Mouse (Mus musculus): ENCODE data around the gene Id3. TPM values are rescaled to one million over a fixed set of nuclear protein-coding genes. Genes with fewer than 3 reads are reported as not detected.
A peak's percentile ranks its signal among the peaks of the same experiment; 100 is the strongest.

Id3 gene
- polyA plus RNA-seq, 1 experiment from 2014 or later, result 0.34 TPM

DNA sequence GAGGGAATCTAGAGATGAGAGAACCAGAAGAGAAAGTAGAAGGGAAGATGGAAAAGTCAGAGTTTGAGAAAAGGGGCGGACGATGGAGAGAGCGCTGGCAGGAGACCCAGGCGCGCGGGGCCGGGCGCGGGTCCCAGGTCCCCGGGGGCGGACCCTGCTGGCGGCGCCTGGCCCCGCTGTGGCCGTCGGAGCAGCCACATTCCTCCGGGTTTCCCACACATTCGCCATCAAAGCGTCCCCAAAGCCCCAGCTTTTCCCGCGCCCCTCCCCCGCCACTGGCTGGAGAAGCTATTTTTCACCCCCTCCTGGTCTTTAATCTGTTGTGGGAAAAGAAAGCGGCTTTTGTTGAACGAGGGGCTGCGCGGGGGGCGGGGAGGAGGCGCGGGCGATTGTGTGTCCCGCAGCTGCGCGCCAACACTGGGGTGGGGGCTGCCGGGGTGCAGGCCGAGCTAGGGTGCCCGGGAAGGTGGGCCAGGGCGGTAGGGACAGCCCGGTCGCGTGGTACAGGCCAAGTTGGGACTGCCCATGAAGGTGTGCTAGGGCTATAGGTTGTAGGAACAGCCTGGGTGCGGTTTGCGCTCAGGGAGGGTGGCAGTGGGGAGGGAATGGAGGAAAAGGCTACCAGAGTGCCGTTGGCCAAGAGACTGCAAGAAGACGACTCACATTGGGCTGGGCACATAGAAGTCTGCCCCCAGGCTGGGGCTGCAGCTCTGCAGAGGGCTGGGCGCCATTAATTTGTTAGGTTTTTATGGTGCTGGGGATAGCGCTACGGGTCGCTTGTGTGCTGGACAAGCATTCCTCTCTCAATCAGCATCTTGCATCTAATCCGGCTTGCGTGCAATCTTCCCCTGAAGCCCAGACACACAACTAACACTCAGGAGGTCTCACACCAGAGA lies 8.1 kb upstream of the Id3 start:
- Histone ChIP-seq H3K4me3 (ENCODE audit: inconsistent target) (no peak overlapping the region), H3K27ac (no peak overlapping the region), H3K36me3 (ENCODE audit: inconsistent target) (no peaks in the 10 kb centered on the region), H3K79me2 (ENCODE audit: inconsistent target) (no peaks in the 10 kb centered on the region)
- WGBS (ENCODE audit: missing documents), result 19% methylated on average over 49 of the region's 50 CpGs

DNA sequence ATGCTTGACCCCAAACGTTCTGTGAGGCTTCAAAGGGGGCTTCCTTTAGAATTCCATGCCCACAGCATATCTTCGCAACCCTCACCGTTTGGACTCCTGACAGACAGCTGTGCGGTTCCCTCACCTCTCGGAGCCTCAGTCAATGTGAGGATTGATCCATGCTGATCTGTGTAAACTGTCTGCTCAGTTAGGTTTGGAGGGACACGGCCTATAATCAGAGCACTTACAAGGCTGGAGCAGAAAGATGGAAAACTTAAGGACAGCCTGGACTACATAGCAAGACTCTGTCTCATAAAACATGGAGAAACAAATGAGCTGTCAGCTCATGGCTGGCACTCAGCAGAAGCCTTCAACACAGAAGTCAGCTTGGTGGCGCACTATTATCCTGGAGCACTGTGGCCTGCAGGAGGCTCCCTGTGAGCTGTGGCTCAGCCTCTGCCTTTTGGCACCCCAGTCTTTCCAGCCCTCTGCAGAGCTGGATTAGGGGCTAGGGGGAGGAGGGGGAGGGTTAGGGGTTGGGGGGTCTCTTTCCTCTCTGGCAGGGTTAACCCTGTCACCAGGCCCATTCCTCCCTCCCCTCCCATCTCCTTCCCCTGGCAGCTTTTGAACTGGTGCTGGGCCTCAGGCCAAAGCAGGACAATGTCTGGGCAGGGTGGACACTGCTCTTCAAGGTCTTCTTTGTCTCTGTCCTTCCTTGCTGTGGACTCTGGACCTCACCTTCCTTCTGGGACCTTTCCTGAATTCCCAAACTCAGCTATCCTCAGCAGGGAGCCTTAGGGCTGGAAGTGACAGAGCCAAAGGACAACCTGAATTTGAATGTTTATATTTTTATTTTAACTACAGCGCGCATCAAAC lies 7.2 kb upstream of the Id3 start:
- Histone ChIP-seq H3K4me3 (ENCODE audit: inconsistent target) (no peak overlapping the region), H3K36me3 (ENCODE audit: inconsistent target) (no peaks in the 10 kb centered on the region), H3K27ac (no peak overlapping the region), H3K79me2 (ENCODE audit: inconsistent target) (no peaks in the 10 kb centered on the region)
- 88% methylated on average over 9 of the region's 9 CpGs for WGBS (ENCODE audit: missing documents)

DNA sequence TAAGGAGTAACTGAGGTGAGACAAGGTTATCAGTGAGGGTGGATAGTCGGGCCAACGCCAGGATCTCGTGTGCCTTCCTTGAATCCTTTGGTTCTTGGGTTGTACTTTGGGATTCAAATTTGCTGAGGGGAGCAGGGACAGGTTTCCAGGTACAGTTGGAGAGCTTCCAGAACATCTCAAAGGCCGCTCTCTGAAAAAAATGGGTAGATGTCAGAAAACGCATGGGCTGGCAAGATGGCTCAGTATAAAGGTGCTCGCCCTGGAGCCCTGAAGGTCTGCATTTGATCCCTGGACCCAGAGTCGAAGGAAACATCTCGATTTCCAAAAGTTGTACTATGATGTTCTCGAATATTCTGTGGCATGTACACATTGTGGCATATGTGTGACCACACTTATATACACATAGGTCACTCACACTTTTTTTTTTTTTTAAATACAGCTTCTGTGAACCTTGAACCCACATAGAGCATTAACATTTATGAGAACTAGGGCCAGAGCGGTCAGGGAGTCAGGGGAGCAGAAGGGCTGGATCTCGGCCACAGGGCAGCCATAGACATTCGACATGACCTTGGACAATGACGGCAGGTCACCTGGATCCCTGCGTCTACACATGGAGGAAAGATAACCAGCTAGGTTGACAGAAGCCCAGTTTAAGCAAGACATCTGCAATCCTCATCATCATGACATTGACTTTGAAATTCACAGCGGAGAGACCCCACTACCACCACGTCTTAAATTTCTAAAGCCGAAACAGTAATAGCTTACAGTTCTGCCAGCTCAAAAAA lies 3.8 kb upstream of the Id3 start:
- Histone ChIP-seq H3K4me3 (ENCODE audit: inconsistent target) (no peak overlapping the region), H3K79me2 (ENCODE audit: inconsistent target) (peaks cover 4% of the 10 kb centered on the region; the same call in 1 of the 2 replicates), H3K27ac (no peak overlapping the region), H3K36me3 (ENCODE audit: inconsistent target) (no peaks in the 10 kb centered on the region)
- WGBS (ENCODE audit: missing documents), result 72% methylated on average over 17 of the region's 17 CpGs

DNA sequence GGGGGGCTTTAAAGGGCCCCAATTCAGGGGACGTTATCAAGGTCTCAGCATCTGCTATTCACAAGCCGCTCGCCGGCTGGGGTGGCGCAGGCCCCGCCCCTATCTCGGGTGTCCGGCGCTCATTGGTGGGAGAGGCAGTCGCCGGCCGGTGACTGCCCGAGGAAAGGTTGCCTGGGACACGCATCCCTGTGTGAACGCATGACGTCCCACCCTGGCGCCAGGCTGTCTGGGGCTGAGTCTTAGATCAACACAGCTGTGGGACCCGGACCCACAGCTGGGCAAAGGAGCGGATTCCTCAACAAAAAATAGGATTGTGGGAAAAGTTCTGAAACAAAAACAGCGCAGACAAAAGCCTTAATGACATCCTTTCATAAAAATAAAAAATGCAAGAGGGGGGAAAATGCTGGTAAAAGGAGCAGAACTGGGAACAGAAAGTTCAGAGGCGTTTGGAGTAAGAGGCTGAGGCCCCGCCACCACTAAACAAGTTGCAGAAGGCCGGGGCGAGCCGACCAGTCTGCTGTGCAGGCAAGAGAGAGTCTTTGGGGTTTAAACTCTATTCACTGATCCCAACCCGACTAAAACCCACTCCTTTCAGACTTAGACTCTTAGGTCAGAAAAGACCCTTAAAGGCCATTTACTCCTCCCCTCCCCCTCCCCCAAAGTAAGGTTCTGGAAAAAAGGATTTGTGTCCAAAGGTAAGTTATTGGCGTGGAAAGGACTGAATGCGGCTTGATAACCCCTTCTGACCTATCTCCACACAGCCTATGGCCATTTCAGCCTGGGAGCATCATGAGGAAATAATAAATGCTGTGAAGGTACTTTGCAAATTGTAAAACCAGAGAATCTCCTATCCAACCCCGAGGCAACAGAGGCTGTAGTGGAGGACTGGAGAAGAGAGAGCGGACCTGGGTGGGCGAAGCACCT lies 2.7 kb upstream of the Id3 start:
- Histone ChIP-seq H3K36me3 (ENCODE audit: inconsistent target) (no peaks in the 10 kb centered on the region), H3K79me2 (ENCODE audit: inconsistent target) (peaks cover 15% of the 10 kb centered on the region; the same call in 1 of the 2 replicates), H3K4me3 (ENCODE audit: inconsistent target) (peak overlapping the region; percentile 18; the same call in 1 of the 2 replicates), H3K27ac (peak overlapping the region; percentile 19; the same call in 1 of the 2 replicates)
- 19% methylated on average over 27 of the region's 31 CpGs for WGBS (ENCODE audit: missing documents)

DNA sequence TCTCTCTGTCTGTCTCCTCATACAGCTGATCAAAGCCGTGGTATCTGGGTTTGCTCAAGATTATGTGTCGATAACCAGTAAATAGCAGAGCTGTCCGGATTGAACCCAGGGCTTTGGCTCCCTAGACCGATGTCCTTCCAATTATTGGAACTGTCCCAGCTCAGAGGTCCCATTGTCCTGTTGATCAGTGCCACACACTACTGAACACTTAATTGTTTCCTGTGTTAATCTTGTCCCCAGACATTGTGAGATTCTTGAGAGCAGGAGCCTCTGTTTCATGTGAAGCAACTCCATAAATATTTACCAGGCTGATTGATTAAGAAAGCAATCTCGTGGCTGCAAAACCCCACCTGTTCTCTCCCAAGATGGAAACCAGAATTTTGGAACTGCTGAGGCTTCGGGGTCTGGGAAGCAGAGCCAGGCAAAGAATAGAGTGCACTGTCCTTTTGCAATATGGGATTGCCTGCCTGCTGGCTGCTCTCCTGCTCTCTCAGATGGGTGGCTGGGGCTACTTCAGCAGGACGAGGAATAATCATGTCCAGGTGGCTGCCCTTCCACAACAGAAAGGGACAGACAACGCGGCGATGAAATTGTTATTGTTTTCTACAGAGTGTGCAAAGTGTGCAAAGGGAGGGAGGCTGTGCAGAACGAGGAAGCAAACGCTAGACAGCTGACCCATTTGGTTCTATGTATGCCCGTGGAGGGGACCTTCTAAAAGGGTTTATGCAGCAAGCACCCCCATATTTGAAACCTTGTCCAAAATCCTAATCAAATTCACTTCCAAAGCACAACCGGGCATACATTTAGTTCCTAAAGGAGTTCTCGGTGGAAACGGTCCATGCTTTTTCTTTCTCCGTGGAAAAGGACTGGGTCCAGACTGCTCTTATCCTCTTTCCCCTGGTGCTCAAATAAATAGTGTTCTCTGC lies 767 bp upstream of the Id3 start:
- WGBS (ENCODE audit: missing documents), result 33% methylated on average over 17 of the region's 17 CpGs
- peaks cover 16% of the 10 kb centered on the region; the same call in 1 of the 2 replicates for H3K79me2 ChIP-seq (ENCODE audit: inconsistent target)
- H3K36me3 ChIP-seq (ENCODE audit: inconsistent target), result no peaks in the 10 kb centered on the region
- H3K4me3 ChIP-seq (ENCODE audit: inconsistent target), result peak overlapping the region; percentile 12
- H3K27ac ChIP-seq, result peak overlapping the region; percentile 81

DNA sequence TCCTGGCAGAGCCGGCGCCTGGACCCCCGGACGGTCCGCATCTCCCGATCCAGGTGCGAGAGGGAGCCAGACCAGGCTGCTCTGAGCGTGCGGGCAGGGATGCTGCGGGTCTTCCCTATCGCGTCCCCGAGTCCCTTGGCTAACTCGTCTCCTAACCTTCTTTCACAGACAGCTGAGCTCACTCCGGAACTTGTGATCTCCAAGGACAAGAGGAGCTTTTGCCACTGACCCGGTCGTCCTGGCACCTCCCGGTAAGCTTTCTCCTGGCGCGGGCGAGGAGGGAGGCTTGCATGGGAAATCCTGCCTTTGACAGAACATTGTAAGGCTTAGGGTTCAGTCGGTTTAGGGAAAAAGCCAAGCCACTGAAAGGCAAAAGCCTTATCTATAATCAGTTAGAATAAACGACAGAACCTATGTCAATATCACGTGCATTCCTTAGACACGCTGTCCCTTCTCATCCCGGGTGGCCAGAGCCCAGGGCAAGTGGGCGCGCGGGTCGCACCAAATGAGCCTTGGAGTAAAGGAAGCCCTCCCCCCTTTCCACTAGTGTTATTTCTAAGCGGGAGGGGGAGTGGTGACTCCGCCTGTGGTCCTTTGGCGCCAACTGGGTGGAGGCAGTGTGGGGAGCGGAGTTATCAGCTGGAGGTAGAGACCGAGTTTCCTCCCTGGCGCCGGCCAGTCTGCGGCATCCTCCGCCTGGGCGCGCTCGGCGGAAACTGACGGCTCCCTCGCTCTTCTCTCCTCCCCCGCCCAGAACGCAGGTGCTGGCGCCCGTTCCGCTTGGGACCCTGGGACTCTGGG lies 1.0 kb downstream of the Id3 start:
- peak overlapping the region; percentile 36 for H3K4me3 ChIP-seq (ENCODE audit: inconsistent target)
- 1% methylated on average over 47 of the region's 50 CpGs for WGBS (ENCODE audit: missing documents)
- no peaks in the 10 kb centered on the region for H3K36me3 ChIP-seq (ENCODE audit: inconsistent target)
- H3K27ac ChIP-seq, result no peak overlapping the region
- H3K79me2 ChIP-seq (ENCODE audit: inconsistent target), result peaks cover 16% of the 10 kb centered on the region; the same call in 1 of the 2 replicates

DNA sequence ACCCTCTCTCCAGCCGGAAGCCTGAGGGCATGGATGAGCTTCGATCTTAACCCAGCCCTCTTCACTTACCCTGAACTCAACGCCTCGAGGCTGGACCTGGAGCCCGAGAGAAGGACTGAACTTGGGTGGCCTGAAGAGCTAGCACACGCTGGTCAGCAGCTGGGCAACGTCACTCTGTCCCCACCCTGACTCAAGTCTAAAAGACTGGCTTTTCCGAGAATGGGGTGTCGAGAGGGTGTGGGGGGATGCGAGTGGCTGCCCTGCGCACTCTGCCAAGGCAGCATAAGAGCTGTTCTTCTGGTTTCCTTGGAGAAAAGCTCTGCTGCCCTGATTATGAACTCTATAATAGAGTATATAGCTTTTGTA lies 1.6 kb downstream of the Id3 start:
- H3K4me3 ChIP-seq (ENCODE audit: inconsistent target), result peak overlapping the region; percentile 36
- 18% methylated on average over 11 of the region's 11 CpGs for WGBS (ENCODE audit: missing documents)
- peaks cover 16% of the 10 kb centered on the region; the same call in 1 of the 2 replicates for H3K79me2 ChIP-seq (ENCODE audit: inconsistent target)
- no peaks in the 10 kb centered on the region for H3K36me3 ChIP-seq (ENCODE audit: inconsistent target)
- no peak overlapping the region for H3K27ac ChIP-seq

DNA sequence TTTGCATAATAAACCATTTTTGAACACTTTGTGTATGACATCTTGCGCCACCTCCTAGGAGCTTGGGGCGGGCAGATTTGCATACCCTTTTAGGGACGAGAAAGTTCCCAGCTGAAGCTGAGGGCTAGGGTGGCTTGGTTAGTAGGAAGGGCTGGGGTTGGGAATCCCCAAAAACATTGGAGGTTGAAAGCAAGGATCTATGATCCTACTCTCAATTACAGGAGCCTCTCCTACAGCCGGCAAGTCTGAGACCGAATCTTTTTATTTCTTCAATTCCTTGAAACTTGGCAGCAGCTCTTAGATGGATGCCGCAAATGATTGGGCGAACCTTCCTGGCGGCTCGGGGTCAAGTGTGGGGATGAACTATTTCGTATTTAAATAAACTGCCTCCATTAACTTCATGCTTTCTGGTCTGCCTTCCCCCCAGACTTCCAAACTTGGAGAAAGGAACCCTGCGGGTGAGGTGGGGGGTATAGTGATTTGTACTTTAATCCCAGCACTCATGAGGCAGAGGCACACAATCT lies 2.1 kb downstream of the Id3 start:
- Histone ChIP-seq H3K36me3 (ENCODE audit: inconsistent target) (no peaks in the 10 kb centered on the region), H3K27ac (no peak overlapping the region), H3K79me2 (ENCODE audit: inconsistent target) (peaks cover 16% of the 10 kb centered on the region; the same call in 1 of the 2 replicates), H3K4me3 (ENCODE audit: inconsistent target) (no peak overlapping the region)
- 81% methylated on average over 11 of the region's 11 CpGs for WGBS (ENCODE audit: missing documents)

DNA sequence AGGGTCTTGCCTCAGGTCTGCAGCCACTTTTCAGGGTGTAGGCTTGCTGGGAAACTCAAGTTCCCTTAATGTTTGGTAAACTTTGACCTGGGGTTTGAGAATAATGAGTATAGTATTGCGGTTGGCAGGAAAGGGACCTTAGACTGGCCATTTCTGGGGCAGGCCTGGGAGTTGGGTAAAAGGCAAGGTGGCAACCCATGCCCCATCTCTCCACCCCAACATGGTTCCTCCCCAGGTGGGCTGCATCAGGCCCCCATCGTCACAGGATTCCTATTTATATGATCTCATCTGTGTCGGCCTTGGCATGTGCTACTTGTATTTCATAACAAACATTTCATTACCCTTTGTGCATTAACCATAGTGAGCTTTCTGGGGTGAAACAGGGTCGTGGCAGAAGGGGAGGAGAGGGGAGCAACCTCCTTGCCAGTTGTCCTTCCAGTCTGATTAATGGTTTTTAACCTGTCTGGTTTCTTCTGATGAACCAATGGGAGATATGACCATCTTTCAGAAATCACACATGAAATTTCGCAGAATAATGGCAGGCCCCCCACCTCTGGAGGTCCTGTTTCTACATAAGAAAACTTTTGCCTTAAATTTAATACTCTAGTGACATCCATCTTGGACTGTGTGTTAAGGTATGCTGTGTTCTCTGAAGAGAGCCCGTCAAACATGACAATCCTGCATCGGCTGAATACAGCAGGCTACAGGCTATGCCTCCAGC lies 2.9 kb downstream of the Id3 start:
- no peak overlapping the region for H3K4me3 ChIP-seq (ENCODE audit: inconsistent target)
- H3K27ac ChIP-seq, result no peak overlapping the region
- no peaks in the 10 kb centered on the region for H3K36me3 ChIP-seq (ENCODE audit: inconsistent target)
- peaks cover 16% of the 10 kb centered on the region; the same call in 1 of the 2 replicates for H3K79me2 ChIP-seq (ENCODE audit: inconsistent target)
- 90% methylated on average over 7 of the region's 7 CpGs for WGBS (ENCODE audit: missing documents)

DNA sequence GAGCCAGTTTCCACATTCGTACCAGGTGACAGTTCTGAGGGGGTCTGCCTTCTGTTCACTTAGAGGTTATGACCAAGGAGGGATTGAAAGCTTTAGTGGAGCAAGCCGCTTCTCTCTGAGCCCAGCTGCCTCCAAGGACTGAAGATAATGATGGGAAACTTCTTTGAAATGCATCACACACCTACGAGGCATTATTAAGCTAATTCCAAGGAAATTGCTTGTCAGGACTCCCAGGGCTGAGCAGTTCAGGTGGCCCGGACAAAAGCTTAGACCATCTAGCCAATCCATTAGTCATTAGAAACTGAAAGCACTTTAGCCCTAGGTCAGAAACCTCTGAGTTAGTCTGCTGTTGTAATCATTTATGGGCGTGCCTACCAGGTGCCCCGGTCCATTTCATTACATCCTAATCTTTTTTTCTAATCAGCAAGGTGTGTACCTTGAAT lies 3.4 kb downstream of the Id3 start:
- Histone ChIP-seq H3K4me3 (ENCODE audit: inconsistent target) (no peak overlapping the region), H3K36me3 (ENCODE audit: inconsistent target) (no peaks in the 10 kb centered on the region), H3K79me2 (ENCODE audit: inconsistent target) (peaks cover 16% of the 10 kb centered on the region; the same call in 1 of the 2 replicates), H3K27ac (no peak overlapping the region)
- 66% methylated on average over 5 of the region's 6 CpGs for WGBS (ENCODE audit: missing documents)

DNA sequence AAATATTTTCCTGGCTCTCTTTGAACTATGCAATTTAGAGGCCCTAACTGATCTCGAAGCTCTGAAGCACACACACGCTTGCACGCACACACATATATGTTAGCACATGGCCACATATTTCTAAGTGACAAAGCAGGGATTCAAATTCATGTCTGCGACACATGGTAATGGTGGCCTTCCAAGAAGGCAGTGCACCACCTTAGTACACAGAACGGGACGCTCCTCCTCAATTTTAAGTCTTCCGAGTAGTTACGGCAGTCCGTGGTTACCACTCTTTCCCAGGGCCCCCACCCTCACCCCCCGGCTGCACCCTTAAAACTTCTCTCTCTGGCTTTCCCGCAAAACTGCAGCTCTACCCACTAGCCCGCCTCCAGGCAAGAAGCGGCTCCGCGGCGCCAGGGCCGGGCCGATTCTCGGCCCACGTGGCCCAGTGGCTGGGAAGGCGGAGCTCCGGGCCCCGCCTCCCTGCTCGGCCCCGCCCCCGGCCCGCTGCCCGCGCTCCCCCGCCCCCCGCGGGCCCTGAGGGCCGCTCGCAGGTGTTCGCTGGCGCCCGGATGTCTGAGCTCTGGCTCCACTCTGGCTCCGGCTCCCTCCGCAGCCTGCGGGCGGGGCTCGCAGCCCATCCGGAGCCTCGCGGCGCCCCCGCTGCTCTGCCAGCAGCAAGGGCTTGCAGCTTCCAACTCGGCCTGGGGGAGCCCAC lies 4.3 kb downstream of the Id3 start:
- no peak overlapping the region for H3K4me3 ChIP-seq (ENCODE audit: inconsistent target)
- 4% methylated on average over 40 of the region's 48 CpGs for WGBS (ENCODE audit: missing documents)
- H3K27ac ChIP-seq, result no peak overlapping the region
- H3K79me2 ChIP-seq (ENCODE audit: inconsistent target), result peaks cover 16% of the 10 kb centered on the region; the same call in 1 of the 2 replicates
- H3K36me3 ChIP-seq (ENCODE audit: inconsistent target), result no peaks in the 10 kb centered on the region

Measured in macrophage (primary cell).